Mouse (Mus musculus) kidney, embryonic 15.5 days (tissue): Measurements from ENCODE around the gene Fam83e. TPM values are rescaled to one million over a fixed set of nuclear protein-coding genes. Genes with fewer than 3 reads are reported as not detected.

Experiments
- ATAC-seq: fragments of 200-750 bp; cut with Nextera tagmentation; replicated peaks from 2 replicates; pipeline ENCODE4 v1.8.0; 2017; ENCODE audit warnings: moderate TSS enrichment; ENCODE audit not compliant: low FRiP score
- H3K27ac ChIP-seq: fragments of 300-500 bp; sonication (generic); 2 replicates; pipeline ENCODE4 v1.5.1; 2015; ENCODE audit warnings: mild to moderate bottlenecking, inconsistent platforms
- H3K27me3 ChIP-seq: fragments of 300-500 bp; sonication (generic); 2 replicates; pipeline ENCODE4 v1.6.1; 2015; ENCODE audit warnings: inconsistent platforms
- H3K36me3 ChIP-seq: fragments of 300-500 bp; sonication (generic); 2 replicates; pipeline ENCODE4 v1.6.1; 2015; ENCODE audit warnings: inconsistent platforms
- H3K4me1 ChIP-seq: fragments of 300-500 bp; sonication (generic); 2 replicates; pipeline ENCODE4 v1.6.1; 2015; ENCODE audit warnings: inconsistent platforms
- H3K4me2 ChIP-seq: fragments of 300-500 bp; sonication (generic); 2 replicates; pipeline ENCODE4 v1.6.1; 2015; ENCODE audit warnings: moderate library complexity, mild to moderate bottlenecking, inconsistent platforms
- H3K4me3 ChIP-seq: fragments of 300-500 bp; sonication (generic); replicated peaks from 2 replicates; pipeline ENCODE4 v1.5.1; 2015; ENCODE audit warnings: mild to moderate bottlenecking, inconsistent platforms
- H3K9ac ChIP-seq: fragments of 300-500 bp; sonication (generic); 2 replicates; pipeline ENCODE4 v1.6.1; 2015; ENCODE audit warnings: mild to moderate bottlenecking, inconsistent platforms
- H3K9me3 ChIP-seq: fragments of 300-500 bp; sonication (generic); replicated peaks from 2 replicates; pipeline ENCODE4 v1.6.1; 2016; ENCODE audit warnings: inconsistent platforms
- WGBS: fragments of 180-500 bp; shearing (Covaris S2); methylation state at CpG from one replicate; pipeline ENCODE4 v1.1.7; 2015; ENCODE audit warnings: mixed read lengths; 5-methylcytosine and 5-hydroxymethylcytosine counted together
- polyA plus RNA-seq: library from polyadenylated mRNA; unstranded; fragments of >200 nt; fragmentation: Nextera tagmentation; extraction: Ambion mirVana; gene quantifications from 2 replicates; pipeline ENCODE4 v1.2.1, GENCODE M21; 2015

Fam83e gene
- 1.4 and 2.5 TPM in 2 replicates for polyA plus RNA-seq

GRCm38 (mm10) chr7:45720413-45721233 is at the start of gene Fam83e:
Fam83e (plus strand) TSS chr7:45721212.
- peaks cover 65% of the 10 kb centered on the region for H3K36me3 ChIP-seq
- 0 out of 2 replicates have a peak within 1 kb of the TSS, but pooled peaks have one; percentile 94 for H3K9ac ChIP-seq
- no peaks in the 10 kb centered on the region for H3K9me3 ChIP-seq
- no peaks in the 10 kb centered on the region for H3K27me3 ChIP-seq
- WGBS: 77% methylated on average over 14 of the region's 14 CpGs
- H3K4me1 ChIP-seq: peaks cover 46% of the 10 kb centered on the region
- H3K4me2 ChIP-seq: peak within 1 kb of the TSS; percentile 70; the same call in 1 of the 2 replicates
- no peak within 1 kb of the TSS for H3K27ac ChIP-seq
- ATAC-seq: no peak
- peak within 1 kb of the TSS; percentile 75; the same call in 1 of the 2 replicates for H3K4me3 ChIP-seq

- Histone ChIP-seq H3K9ac (no peak overlapping the region), H3K27ac (no peak overlapping the region), H3K4me3 (no peak overlapping the region), H3K27me3 (no peaks in the 10 kb centered on the region), H3K36me3 (no peaks in the 10 kb centered on the region), H3K4me2 (no peak overlapping the region), H3K4me1 (peaks cover 20% of the 10 kb centered on the region), H3K9me3 (no peaks in the 10 kb centered on the region)
- WGBS: 64% methylated on average over 7 of the region's 7 CpGs
- ATAC-seq: no peak
These were observed 43.3 kb upstream of the Fam83e start for GRCm38 (mm10) chr7:45677627-45678295.

GRCm38 (mm10) chr7:45678513-45678912 is 42.5 kb upstream of the Fam83e start:
- H3K9ac ChIP-seq: no peak overlapping the region
- H3K27me3 ChIP-seq: no peaks in the 10 kb centered on the region
- H3K27ac ChIP-seq: no peak overlapping the region
- H3K36me3 ChIP-seq: no peaks in the 10 kb centered on the region
- H3K4me2 ChIP-seq: no peak overlapping the region
- 95% methylated on average over 14 of the region's 14 CpGs for WGBS
- peaks cover 25% of the 10 kb centered on the region for H3K4me1 ChIP-seq
- H3K9me3 ChIP-seq: no peaks in the 10 kb centered on the region
- H3K4me3 ChIP-seq: no peak overlapping the region
- no peak for ATAC-seq

GRCm38 (mm10) chr7:45679966-45680621 is 40.9 kb upstream of the Fam83e start:
- WGBS: 65% methylated on average over 14 of the region's 14 CpGs

GRCm38 (mm10) chr7:45681046-45681736 is 39.8 kb upstream of the Fam83e start:
- Histone ChIP-seq H3K36me3 (no peaks in the 10 kb centered on the region), H3K9ac (no peak overlapping the region), H3K9me3 (no peaks in the 10 kb centered on the region), H3K4me3 (no peak overlapping the region), H3K27me3 (0 out of 2 replicates have a peak, but pooled peaks cover under 1% of the 10 kb centered on the region), H3K27ac (no peak overlapping the region), H3K4me1 (peaks cover 41% of the 10 kb centered on the region), H3K4me2 (no peak overlapping the region)
- WGBS: 85% methylated on average over 8 of the region's 8 CpGs
- ATAC-seq: no peak

More at GRCm38 (mm10) chr7:45679966-45680621, 40.9 kb upstream of the Fam83e start:
- Histone ChIP-seq H3K4me1 (peaks cover 32% of the 10 kb centered on the region), H3K27ac (peak overlapping the region; percentile 54), H3K4me2 (no peak overlapping the region), H3K27me3 (no peaks in the 10 kb centered on the region), H3K9me3 (no peaks in the 10 kb centered on the region), H3K4me3 (no peak overlapping the region), H3K36me3 (no peaks in the 10 kb centered on the region), H3K9ac (no peak overlapping the region)
- no peak for ATAC-seq

- Histone ChIP-seq H3K9ac (0 out of 2 replicates have a peak overlapping the region, but pooled peaks have one; percentile 26), H3K27me3 (0 out of 2 replicates have a peak, but pooled peaks cover 3% of the 10 kb centered on the region), H3K4me1 (peaks cover 47% of the 10 kb centered on the region), H3K9me3 (no peaks in the 10 kb centered on the region), H3K4me2 (peak overlapping the region; percentile 51), H3K27ac (peak overlapping the region; percentile 74), H3K36me3 (no peaks in the 10 kb centered on the region), H3K4me3 (no peak overlapping the region)
- ATAC-seq: peak; percentile 53
- WGBS: 28% methylated on average over 14 of the region's 14 CpGs
These were observed 38.6 kb upstream of the Fam83e start for GRCm38 (mm10) chr7:45682144-45683126.

GRCm38 (mm10) chr7:45683396-45684050 is 37.5 kb upstream of the Fam83e start, which contains the start of gene Ntn5:
Ntn5 (plus strand) TSS chr7:45684022.
- H3K4me2 ChIP-seq: no peak within 1 kb of the TSS

GRCm38 (mm10) chr7:45685811-45686210 is 35.2 kb upstream of the Fam83e start:
- ATAC-seq: no peak
- WGBS: 47% methylated on average over 10 of the region's 10 CpGs
- H3K27ac ChIP-seq: no peak overlapping the region
- H3K4me1 ChIP-seq: peaks cover 53% of the 10 kb centered on the region
- H3K4me3 ChIP-seq: no peak overlapping the region
- no peaks in the 10 kb centered on the region for H3K9me3 ChIP-seq
- no peaks in the 10 kb centered on the region for H3K36me3 ChIP-seq
- H3K4me2 ChIP-seq: no peak overlapping the region
- no peak overlapping the region for H3K9ac ChIP-seq
- H3K27me3 ChIP-seq: 0 out of 2 replicates have a peak, but pooled peaks cover 3% of the 10 kb centered on the region

More at GRCm38 (mm10) chr7:45683396-45684050, 37.5 kb upstream of the Fam83e start, which contains the start of gene Ntn5:
- Histone ChIP-seq H3K9ac (no peak within 1 kb of the TSS), H3K36me3 (no peaks in the 10 kb centered on the region), H3K27me3 (0 out of 2 replicates have a peak, but pooled peaks cover 3% of the 10 kb centered on the region), H3K27ac (no peak within 1 kb of the TSS), H3K4me1 (peaks cover 47% of the 10 kb centered on the region), H3K4me3 (no peak within 1 kb of the TSS), H3K9me3 (no peaks in the 10 kb centered on the region)
- 70% methylated on average over 7 of the region's 7 CpGs for WGBS
- ATAC-seq: no peak

- no peak for ATAC-seq
- Histone ChIP-seq H3K4me2 (no peak overlapping the region), H3K36me3 (no peaks in the 10 kb centered on the region), H3K9ac (no peak overlapping the region), H3K4me1 (peaks cover 53% of the 10 kb centered on the region), H3K4me3 (no peak overlapping the region), H3K9me3 (no peaks in the 10 kb centered on the region), H3K27me3 (0 out of 2 replicates have a peak, but pooled peaks cover 3% of the 10 kb centered on the region), H3K27ac (no peak overlapping the region)
- 70% methylated on average over 3 of the region's 3 CpGs for WGBS
These were observed 34.2 kb upstream of the Fam83e start for GRCm38 (mm10) chr7:45686841-45687240.

GRCm38 (mm10) chr7:45689099-45689498 is 31.9 kb upstream of the Fam83e start:
- no peak for ATAC-seq
- H3K36me3 ChIP-seq: no peaks in the 10 kb centered on the region
- no peak overlapping the region for H3K4me3 ChIP-seq
- peaks cover 36% of the 10 kb centered on the region for H3K4me1 ChIP-seq
- peak overlapping the region; percentile 25; the same call in 1 of the 2 replicates for H3K27ac ChIP-seq
- 0 out of 2 replicates have a peak overlapping the region, but pooled peaks have one; percentile 0 for H3K9ac ChIP-seq
- H3K4me2 ChIP-seq: no peak overlapping the region
- no peaks in the 10 kb centered on the region for H3K9me3 ChIP-seq
- 0 out of 2 replicates have a peak, but pooled peaks cover 3% of the 10 kb centered on the region for H3K27me3 ChIP-seq
- WGBS: 37% methylated on average over 6 of the region's 6 CpGs
